Mouse (Mus musculus): Measurements from ENCODE around the gene Tm4sf5.

DNA sequence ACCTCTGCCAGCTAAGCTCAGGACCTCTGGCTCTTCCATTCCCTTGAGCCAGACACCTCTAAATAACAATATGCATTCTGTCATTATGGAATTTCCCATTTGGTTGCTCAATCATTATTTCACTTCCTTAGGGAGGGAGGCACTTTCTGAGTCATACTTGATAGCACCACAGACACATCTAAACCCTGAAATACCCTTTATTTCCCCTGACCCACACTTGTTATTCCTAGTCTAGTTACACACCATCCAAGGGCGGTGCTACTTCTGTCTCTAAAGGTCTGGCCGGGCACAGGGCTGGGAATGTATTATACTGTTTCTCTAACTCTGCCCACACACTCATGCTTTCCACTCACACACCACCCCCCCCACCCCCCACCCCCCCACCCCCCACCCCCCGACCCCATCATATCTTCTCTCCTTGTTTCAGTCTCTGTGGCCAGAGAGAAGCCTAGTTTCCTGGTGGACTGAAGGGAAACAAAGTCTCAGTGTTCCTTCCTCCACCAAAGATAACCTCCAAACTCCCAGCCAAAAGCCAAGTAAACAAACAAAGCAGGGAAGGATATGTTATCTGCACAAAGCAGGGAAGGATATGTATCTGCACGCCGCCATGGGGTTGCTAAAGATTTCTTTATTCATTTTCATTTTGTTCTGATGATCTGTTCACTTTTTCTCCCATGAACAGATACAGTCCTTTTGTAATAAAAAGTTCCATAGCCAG is 37.0 kb upstream of the Tm4sf5 start:
- TF ChIP-seq CTCF (IDR thresholded peaks at IDR 0.05; ENCODE audit: extremely low read depth, insufficient read depth, low read length) (no peak), POLR2A (IDR thresholded peaks at IDR 0.05; ENCODE audit: extremely low read depth, insufficient read depth, low read length) (no peak)

Measured in cortical plate, adult 2 months (tissue).